Mouse (Mus musculus) midbrain, embryonic 12.5 days (tissue): ENCODE measurements around the gene Gm17545. TPM values are rescaled to one million over a fixed set of nuclear protein-coding genes. Genes with fewer than 3 reads are reported as not detected.

Source experiments
- ATAC-seq: fragments of 200-750 bp; cut with Nextera tagmentation; 2 replicates; pipeline ENCODE4 v1.8.0; 2017; ENCODE audit warnings: low read depth, moderate TSS enrichment, moderate library complexity; ENCODE audit not compliant: low FRiP score
- H3K27ac ChIP-seq: fragments of 300-500 bp; sonication (generic); replicated peaks from 2 replicates; pipeline ENCODE4 v1.5.1; 2016; ENCODE audit warnings: mild to moderate bottlenecking
- H3K27me3 ChIP-seq: fragments of 300-500 bp; sonication (generic); 2 replicates; pipeline ENCODE4 v1.6.1; 2016; ENCODE audit warnings: mild to moderate bottlenecking
- H3K36me3 ChIP-seq: fragments of 300-500 bp; sonication (generic); 2 replicates; pipeline ENCODE4 v1.6.1; 2016
- H3K4me1 ChIP-seq: fragments of 300-500 bp; sonication (generic); 2 replicates; pipeline ENCODE4 v1.6.1; 2016
- H3K4me2 ChIP-seq: fragments of 300-500 bp; sonication (generic); replicated peaks from 2 replicates; pipeline ENCODE4 v1.6.1; 2016; ENCODE audit warnings: mild to moderate bottlenecking, moderate library complexity
- H3K4me3 ChIP-seq: fragments of 300-500 bp; sonication (generic); 2 replicates; pipeline ENCODE4 v1.5.1; 2016; ENCODE audit warnings: mild to moderate bottlenecking
- H3K9ac ChIP-seq: fragments of 300-500 bp; sonication (generic); replicated peaks from 2 replicates; pipeline ENCODE4 v1.6.1; 2016; ENCODE audit warnings: mild to moderate bottlenecking, moderate library complexity
- H3K9me3 ChIP-seq: fragments of 300-500 bp; sonication (generic); 2 replicates; pipeline ENCODE4 v1.6.1; 2016; ENCODE audit warnings: mild to moderate bottlenecking
- WGBS: fragments of 180-500 bp; shearing (Covaris S2); methylation state at CpG from one replicate; pipeline ENCODE4 v1.1.7; 2016; 5-methylcytosine and 5-hydroxymethylcytosine counted together
- polyA plus RNA-seq: library from polyadenylated mRNA; unstranded; fragments of >200 nt; fragmentation: Nextera tagmentation; extraction: Ambion mirVana; gene quantifications from 2 replicates; pipeline ENCODE4 v1.2.1, GENCODE M21; 2016

Gene Gm17545
- polyA plus RNA-seq, 1 experiment from 2014 or later = not detected

DNA sequence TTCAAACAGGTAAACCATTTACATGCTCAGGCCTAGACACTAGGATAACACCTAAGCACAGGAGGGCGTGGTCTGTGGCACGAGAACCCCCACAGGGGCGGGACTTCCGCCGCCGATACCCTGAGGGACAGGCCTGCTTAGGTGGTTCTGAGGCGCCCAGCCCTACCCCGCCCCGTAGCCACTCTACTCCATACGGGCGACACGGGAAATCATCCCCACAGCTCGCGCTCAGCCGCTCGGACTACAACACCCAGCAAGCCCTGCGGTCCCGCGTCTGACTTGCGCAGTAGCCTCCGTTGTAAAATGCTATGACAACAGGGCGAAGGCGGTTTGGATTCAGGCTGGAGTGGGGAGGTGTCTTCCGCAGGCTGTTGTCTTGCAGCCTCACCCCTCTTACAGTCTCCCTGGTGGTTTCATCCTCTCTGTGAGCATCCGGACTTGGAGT, 21.4 kb downstream of the Gm17545 start, which contains the start of gene Bbs9:
Gene Bbs9 (plus strand): TSS at position 292 of the 445 bp plus-strand sequence.
- Histone ChIP-seq H3K4me1 (peaks cover 5% of the 10 kb centered on the region), H3K4me3 (peak within 1 kb of the TSS; percentile 67), H3K9me3 (no peaks in the 10 kb centered on the region), H3K27ac (0 out of 2 replicates have a peak within 1 kb of the TSS, but pooled peaks have one; percentile 40), H3K4me2 (peak within 1 kb of the TSS; percentile 88), H3K36me3 (no peaks in the 10 kb centered on the region), H3K27me3 (no peaks in the 10 kb centered on the region), H3K9ac (peak within 1 kb of the TSS; percentile 65)
- ATAC-seq = peak; percentile 99
- WGBS = under 1% methylated on average over 25 of the region's 25 CpGs

GRCm38 (mm10) chr9:22476265-22476664, 22.2 kb downstream of the Gm17545 start:
- ATAC-seq = no peak

DNA sequence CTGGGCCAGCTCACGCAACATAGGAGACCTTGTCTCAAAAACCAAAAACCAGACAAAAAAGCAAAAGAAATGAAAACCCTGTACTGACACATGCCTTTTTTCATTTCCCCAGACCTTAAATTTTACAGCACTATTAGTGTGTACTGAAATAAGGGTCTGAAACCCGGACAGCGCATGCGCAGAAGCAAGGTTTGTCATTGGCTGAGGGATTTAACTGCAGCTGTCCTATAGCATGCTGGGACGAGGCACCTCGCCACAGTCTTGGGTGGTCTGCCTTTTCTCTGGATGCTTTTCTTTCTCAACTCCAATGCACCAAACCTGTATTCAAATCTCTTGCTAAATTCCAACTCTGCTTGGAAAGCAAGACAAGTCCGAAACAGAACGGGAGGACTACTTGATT, 24.9 kb downstream of the Gm17545 start:
- Histone ChIP-seq H3K27me3 (no peaks in the 10 kb centered on the region), H3K4me1 (peaks cover 5% of the 10 kb centered on the region), H3K9ac (no peak overlapping the region), H3K4me2 (no peak overlapping the region), H3K4me3 (no peak overlapping the region), H3K9me3 (no peaks in the 10 kb centered on the region), H3K27ac (no peak overlapping the region), H3K36me3 (no peaks in the 10 kb centered on the region)
- ATAC-seq = no peak
- 93% methylated on average over 8 of the region's 8 CpGs for WGBS

More at GRCm38 (mm10) chr9:22476265-22476664, 22.2 kb downstream of the Gm17545 start:
- Histone ChIP-seq H3K9ac (peak overlapping the region; percentile 65), H3K9me3 (no peaks in the 10 kb centered on the region), H3K4me1 (peaks cover 5% of the 10 kb centered on the region), H3K27me3 (no peaks in the 10 kb centered on the region), H3K4me3 (peak overlapping the region; percentile 67), H3K27ac (no peak overlapping the region), H3K4me2 (peak overlapping the region; percentile 88), H3K36me3 (no peaks in the 10 kb centered on the region)
- 5% methylated on average over 10 of the region's 10 CpGs for WGBS

DNA sequence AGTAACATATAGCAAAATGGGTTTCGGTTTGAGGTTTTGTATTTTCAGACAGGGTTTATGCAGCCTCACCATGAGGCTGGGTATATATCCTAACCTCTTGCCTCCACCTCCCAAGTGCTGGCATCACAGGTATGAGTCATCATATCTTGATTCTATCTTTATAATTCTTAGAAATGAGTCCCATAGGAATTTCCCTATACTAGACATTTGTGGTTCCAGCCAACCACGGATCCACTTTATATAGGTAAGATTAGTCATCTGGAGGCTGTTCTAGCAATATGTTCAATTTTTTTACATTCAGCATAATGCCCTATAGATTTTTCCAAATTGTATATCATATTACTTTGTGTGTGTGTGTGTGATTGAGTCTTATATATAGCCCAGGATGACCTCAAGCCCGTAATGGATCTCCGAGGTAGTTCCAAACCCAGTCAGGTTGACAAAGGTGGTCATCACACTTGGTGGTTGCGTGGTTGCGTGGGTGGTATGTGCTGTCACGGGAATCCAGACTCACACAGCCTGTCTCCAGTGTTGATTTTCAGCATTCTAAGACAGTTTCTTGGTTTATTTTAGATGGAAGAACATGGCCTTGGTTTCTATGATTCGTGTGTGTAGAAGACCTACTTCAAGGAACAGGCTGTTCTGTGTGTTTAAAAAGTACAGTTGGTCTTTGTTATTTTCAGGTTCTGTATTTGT, 29.9 kb downstream of the Gm17545 start:
- H3K36me3 ChIP-seq = no peaks in the 10 kb centered on the region
- H3K4me3 ChIP-seq = no peak overlapping the region
- 93% methylated on average over 8 of the region's 8 CpGs for WGBS
- no peak overlapping the region for H3K27ac ChIP-seq
- ATAC-seq = no peak
- no peak overlapping the region for H3K4me2 ChIP-seq
- no peaks in the 10 kb centered on the region for H3K4me1 ChIP-seq
- no peaks in the 10 kb centered on the region for H3K27me3 ChIP-seq
- H3K9me3 ChIP-seq = no peaks in the 10 kb centered on the region
- no peak overlapping the region for H3K9ac ChIP-seq

GRCm38 (mm10) chr9:22484562-22485308, 30.6 kb downstream of the Gm17545 start:
- Histone ChIP-seq H3K4me1 (no peaks in the 10 kb centered on the region), H3K4me3 (no peak overlapping the region), H3K4me2 (no peak overlapping the region), H3K27me3 (no peaks in the 10 kb centered on the region), H3K9me3 (no peaks in the 10 kb centered on the region), H3K36me3 (no peaks in the 10 kb centered on the region), H3K9ac (no peak overlapping the region), H3K27ac (no peak overlapping the region)
- WGBS = 91% methylated on average over 12 of the region's 12 CpGs
- no peak for ATAC-seq

DNA sequence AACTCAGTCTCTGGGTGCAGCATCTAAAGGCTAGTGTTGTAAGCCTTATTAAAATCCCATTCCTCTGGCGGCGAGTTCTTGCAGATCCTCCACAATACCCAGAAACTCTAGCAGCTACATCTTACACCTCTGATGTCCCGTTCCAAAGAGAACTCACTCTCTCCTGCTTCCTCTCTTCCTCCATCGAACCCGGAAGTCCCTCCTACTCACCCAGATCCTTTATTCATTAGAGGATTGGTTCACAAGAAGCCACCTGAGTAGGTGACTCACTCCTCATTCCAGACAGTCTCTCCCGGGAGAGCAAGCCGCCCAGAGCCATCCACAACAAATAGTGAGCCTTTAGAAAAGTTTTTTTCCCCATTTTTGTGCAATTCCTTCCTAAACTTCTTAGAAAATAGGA, 32.1 kb downstream of the Gm17545 start:
- H3K9me3 ChIP-seq = no peaks in the 10 kb centered on the region
- H3K9ac ChIP-seq = no peak overlapping the region
- H3K27ac ChIP-seq = no peak overlapping the region
- no peaks in the 10 kb centered on the region for H3K4me1 ChIP-seq
- no peak overlapping the region for H3K4me3 ChIP-seq
- 95% methylated on average over 7 of the region's 7 CpGs for WGBS
- H3K36me3 ChIP-seq = no peaks in the 10 kb centered on the region
- no peak overlapping the region for H3K4me2 ChIP-seq
- ATAC-seq = no peak
- H3K27me3 ChIP-seq = no peaks in the 10 kb centered on the region

- H3K27me3 ChIP-seq = no peaks in the 10 kb centered on the region
- H3K4me2 ChIP-seq = no peak overlapping the region
- H3K27ac ChIP-seq = no peak overlapping the region
- H3K9me3 ChIP-seq = no peaks in the 10 kb centered on the region
- no peak overlapping the region for H3K4me3 ChIP-seq
- no peaks in the 10 kb centered on the region for H3K36me3 ChIP-seq
- no peaks in the 10 kb centered on the region for H3K4me1 ChIP-seq
- no peak for ATAC-seq
- H3K9ac ChIP-seq = no peak overlapping the region
- 67% methylated on average over 9 of the region's 9 CpGs for WGBS
Observed at GRCm38 (mm10) chr9:22488963-22489362, 34.9 kb downstream of the Gm17545 start.

DNA sequence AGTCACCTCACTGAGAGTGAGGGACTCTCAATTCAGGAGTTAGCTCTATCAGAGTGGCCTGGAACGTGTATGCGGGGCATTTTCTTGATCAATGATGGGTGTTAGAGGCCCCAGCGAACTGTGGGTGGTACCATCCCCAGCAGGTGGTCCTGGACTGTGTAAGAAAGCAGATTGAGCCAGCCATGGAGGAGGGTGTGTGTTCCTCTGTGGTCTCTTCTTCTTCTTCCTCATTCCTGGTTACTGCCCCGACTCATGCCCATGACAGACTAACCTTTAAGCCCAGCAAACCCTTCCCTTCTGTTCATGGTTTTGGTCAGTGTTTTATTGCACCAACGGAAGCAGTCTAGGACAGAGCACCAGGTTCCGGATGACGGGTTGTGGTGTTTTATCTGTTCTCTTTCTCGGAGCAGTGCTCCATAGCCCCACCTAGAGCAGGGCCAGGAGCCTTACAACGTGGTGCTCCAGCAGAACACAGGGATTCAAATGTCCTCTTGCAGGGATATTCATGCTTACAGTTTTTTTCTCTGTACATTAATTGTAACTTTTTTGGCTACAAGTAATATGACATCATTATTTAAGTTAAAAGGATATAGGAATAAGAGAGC, 40.2 kb downstream of the Gm17545 start:
- 0 out of 2 replicates have a peak, but pooled peaks cover under 1% of the 10 kb centered on the region for H3K36me3 ChIP-seq
- ATAC-seq = no peak
- no peaks in the 10 kb centered on the region for H3K9me3 ChIP-seq
- no peaks in the 10 kb centered on the region for H3K4me1 ChIP-seq
- no peak overlapping the region for H3K4me3 ChIP-seq
- H3K27ac ChIP-seq = no peak overlapping the region
- H3K4me2 ChIP-seq = no peak overlapping the region
- H3K9ac ChIP-seq = no peak overlapping the region
- no peaks in the 10 kb centered on the region for H3K27me3 ChIP-seq
- 88% methylated on average over 9 of the region's 9 CpGs for WGBS

DNA sequence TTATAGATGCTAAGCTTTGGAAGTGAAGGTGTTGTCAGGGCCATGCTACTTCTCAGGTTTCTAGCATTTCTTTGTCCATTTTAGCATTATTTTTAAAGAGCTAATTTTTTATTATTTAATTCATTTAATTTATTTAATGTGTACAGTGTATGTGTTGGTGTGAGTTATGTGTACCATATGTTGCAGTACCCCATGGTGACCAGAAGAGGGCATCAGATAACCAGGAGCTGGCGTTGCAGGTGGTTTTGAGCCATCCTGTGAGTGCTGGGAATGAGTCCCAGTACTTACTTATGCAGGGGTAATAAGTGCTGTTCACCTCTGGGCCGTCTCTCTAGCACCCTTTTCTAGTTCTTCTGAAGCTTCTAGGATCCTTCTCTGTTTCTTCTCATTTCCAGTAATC, 41.0 kb downstream of the Gm17545 start:
- H3K27me3 ChIP-seq = no peaks in the 10 kb centered on the region
- H3K27ac ChIP-seq = no peak overlapping the region
- 84% methylated on average over 2 of the region's 2 CpGs for WGBS
- H3K4me3 ChIP-seq = no peak overlapping the region
- H3K4me2 ChIP-seq = no peak overlapping the region
- H3K9ac ChIP-seq = no peak overlapping the region
- H3K4me1 ChIP-seq = no peaks in the 10 kb centered on the region
- ATAC-seq = no peak
- H3K36me3 ChIP-seq = 0 out of 2 replicates have a peak, but pooled peaks cover 6% of the 10 kb centered on the region
- H3K9me3 ChIP-seq = no peaks in the 10 kb centered on the region

DNA sequence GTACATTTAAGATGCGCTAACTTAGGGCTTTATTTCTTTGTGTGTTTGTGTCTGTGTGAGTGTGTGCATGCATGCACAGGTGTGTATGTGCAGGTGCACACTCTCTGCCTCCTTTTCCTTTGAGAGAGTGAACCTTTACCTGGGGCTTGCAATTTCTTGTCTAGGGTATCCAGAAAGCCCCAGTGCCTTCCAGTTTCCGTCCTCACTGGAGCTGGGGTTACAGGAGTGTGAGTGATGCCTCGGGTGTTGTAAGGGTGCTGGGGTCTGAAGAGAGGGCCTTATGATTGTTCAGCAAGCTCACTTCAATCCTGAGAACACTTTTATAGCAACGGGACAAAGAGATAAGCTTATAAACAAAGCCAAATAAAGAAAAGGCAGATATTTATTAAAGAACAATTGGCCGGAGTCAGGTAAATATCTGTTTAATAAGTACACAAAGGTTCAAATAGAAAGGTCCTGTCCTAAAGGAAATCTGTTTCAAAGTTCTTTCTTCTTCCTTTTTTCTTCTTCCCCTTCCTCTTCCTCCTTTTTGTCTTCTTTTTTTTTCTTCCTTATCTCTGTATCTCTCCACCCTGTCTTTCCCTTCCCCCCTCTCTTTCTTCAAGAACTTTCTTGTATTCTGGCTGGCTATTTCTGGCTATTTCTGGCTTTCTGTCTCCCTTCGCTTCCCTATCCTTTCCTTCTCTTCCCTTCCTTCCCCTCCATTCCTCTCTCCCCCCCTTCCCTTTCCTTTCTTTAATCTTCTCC, 43.1 kb downstream of the Gm17545 start:
- Histone ChIP-seq H3K27me3 (no peaks in the 10 kb centered on the region), H3K4me3 (no peak overlapping the region), H3K9me3 (no peaks in the 10 kb centered on the region), H3K36me3 (0 out of 2 replicates have a peak, but pooled peaks cover 6% of the 10 kb centered on the region), H3K4me1 (no peaks in the 10 kb centered on the region), H3K4me2 (no peak overlapping the region), H3K9ac (no peak overlapping the region), H3K27ac (no peak overlapping the region)
- 90% methylated on average over 6 of the region's 6 CpGs for WGBS
- no peak for ATAC-seq

DNA sequence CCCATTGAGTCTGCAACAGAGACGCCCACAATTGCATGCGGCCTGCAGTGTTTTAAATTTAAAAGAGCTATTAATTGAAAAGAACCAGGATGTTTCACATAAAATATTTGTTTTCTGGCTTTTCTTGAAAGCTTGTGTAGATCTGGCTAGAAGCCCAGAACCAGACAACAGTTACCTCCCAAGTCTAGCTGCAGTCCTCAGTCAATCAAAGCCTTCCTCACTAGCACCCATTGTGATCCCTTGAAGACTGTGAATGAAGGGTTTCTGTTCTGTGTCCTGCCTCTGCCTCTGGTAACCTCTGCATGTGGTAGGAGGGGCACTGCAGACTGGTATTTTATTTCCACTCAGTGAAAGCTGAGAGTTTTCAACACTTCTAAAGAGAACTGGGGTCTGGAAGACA, 48.9 kb downstream of the Gm17545 start:
- Histone ChIP-seq H3K27ac (no peak overlapping the region), H3K4me1 (peaks cover 3% of the 10 kb centered on the region; the same call in 1 of the 2 replicates), H3K27me3 (no peaks in the 10 kb centered on the region), H3K9me3 (no peaks in the 10 kb centered on the region), H3K4me3 (no peak overlapping the region), H3K4me2 (no peak overlapping the region), H3K9ac (no peak overlapping the region), H3K36me3 (0 out of 2 replicates have a peak, but pooled peaks cover 6% of the 10 kb centered on the region)
- no peak for ATAC-seq
- 88% methylated on average over 2 of the region's 2 CpGs for whole genome bisulfite sequencing
